Mouse (Mus musculus): ENCODE measurements around the gene Dnajc2. TPM values are rescaled to one million over a fixed set of nuclear protein-coding genes. Genes with fewer than 3 reads are reported as not detected.
A peak's percentile ranks its signal among the peaks of the same experiment; 100 is the strongest.
"Not testable (repeated sequence)": the region's sequence is repeated elsewhere in the genome, so short reads cannot be mapped to it uniquely, and the experiment has no call there.

Dnajc2 gene
- polyA plus RNA-seq, 1 experiment from 2014 or later, result 43.1 TPM

- WGBS, result 58% methylated on average over 1 of the region's 1 CpGs
- H3K4me2 ChIP-seq, result no peak overlapping the region
- H3K4me3 ChIP-seq, result no peak overlapping the region
- no peak for ATAC-seq (replicated peaks; ENCODE audit: insufficient number of reproducible peaks, insufficient read depth, low FRiP score, low read depth)
- H3K4me1 ChIP-seq (replicated peaks), result peaks cover 9% of the 10 kb centered on the region
- H3K27me3 ChIP-seq, result no peaks in the 10 kb centered on the region
- no peaks in the 10 kb centered on the region for H3K9me3 ChIP-seq (replicated peaks)
- no peak overlapping the region for H3K9ac ChIP-seq
- no peaks in the 10 kb centered on the region for H3K36me3 ChIP-seq
- H3K27ac ChIP-seq, result peak overlapping the region; percentile 76
These were observed 60.6 kb downstream of the Dnajc2 start for GRCm38 (mm10) chr5:21724427-21724826.

GRCm38 (mm10) chr5:21719209-21719608, 65.8 kb downstream of the Dnajc2 start:
- H3K9me3 ChIP-seq (replicated peaks), result no peaks in the 10 kb centered on the region
- no peaks in the 10 kb centered on the region for H3K36me3 ChIP-seq
- no peak overlapping the region for H3K27ac ChIP-seq
- no peak overlapping the region for H3K4me3 ChIP-seq
- no peak overlapping the region for H3K4me2 ChIP-seq
- H3K9ac ChIP-seq, result no peak overlapping the region
- no peaks in the 10 kb centered on the region for H3K27me3 ChIP-seq
- peaks cover under 1% of the 10 kb centered on the region for H3K4me1 ChIP-seq (replicated peaks)
- ATAC-seq (replicated peaks; ENCODE audit: insufficient number of reproducible peaks, insufficient read depth, low FRiP score, low read depth), result no peak
- 92% methylated on average over 2 of the region's 2 CpGs for WGBS

GRCm38 (mm10) chr5:21718546-21718945, 66.5 kb downstream of the Dnajc2 start:
- Histone ChIP-seq H3K4me2 (no peak overlapping the region), H3K27me3 (no peaks in the 10 kb centered on the region), H3K4me1 (replicated peaks) (no peaks in the 10 kb centered on the region), H3K27ac (no peak overlapping the region), H3K4me3 (no peak overlapping the region), H3K9me3 (replicated peaks) (no peaks in the 10 kb centered on the region), H3K9ac (no peak overlapping the region), H3K36me3 (no peaks in the 10 kb centered on the region)
- ATAC-seq (replicated peaks; ENCODE audit: insufficient number of reproducible peaks, insufficient read depth, low FRiP score, low read depth), result no peak
- 82% methylated on average over 5 of the region's 5 CpGs for WGBS

DNA sequence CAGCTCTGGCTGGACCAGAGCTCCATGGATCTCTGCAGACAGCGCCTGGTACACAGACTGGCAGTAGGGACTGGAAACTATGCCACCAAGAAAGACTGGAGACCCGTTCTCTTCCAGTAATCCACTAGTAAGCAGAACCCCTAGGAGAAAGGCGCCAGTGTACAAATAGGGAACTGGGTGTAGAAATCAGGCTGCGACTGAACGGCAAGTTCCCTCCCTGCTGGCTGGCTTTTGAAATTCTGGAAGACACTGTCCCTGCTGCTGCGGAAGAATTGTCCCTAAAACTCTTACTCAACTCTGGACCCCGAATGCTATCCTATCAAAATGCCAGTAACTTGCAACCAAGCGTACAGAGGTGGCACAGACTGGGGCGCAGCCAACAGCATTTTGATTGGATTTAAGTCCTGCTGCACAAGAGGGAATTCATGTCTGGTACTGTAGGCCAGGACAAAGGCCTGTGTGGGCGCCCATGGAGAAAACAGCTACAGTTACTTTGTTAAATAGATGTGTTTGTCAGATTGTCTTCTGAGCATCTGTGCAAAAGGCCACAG, 67.8 kb downstream of the Dnajc2 start:
- Histone ChIP-seq H3K27ac (no peak overlapping the region), H3K4me1 (replicated peaks) (peaks cover 2% of the 10 kb centered on the region; the same call in 1 of the 2 replicates), H3K4me3 (no peak overlapping the region), H3K27me3 (no peaks in the 10 kb centered on the region), H3K9ac (no peak overlapping the region), H3K36me3 (no peaks in the 10 kb centered on the region), H3K9me3 (replicated peaks) (no peaks in the 10 kb centered on the region), H3K4me2 (no peak overlapping the region)
- 84% methylated on average over 10 of the region's 10 CpGs for WGBS
- no peak for ATAC-seq (replicated peaks; ENCODE audit: insufficient number of reproducible peaks, insufficient read depth, low FRiP score, low read depth)

- WGBS, result 84% methylated on average over 4 of the region's 4 CpGs
- no peak overlapping the region for H3K4me3 ChIP-seq
- peaks cover 4% of the 10 kb centered on the region; the same call in 1 of the 2 replicates for H3K4me1 ChIP-seq (replicated peaks)
- H3K4me2 ChIP-seq, result no peak overlapping the region
- H3K9me3 ChIP-seq (replicated peaks), result no peaks in the 10 kb centered on the region
- no peaks in the 10 kb centered on the region for H3K27me3 ChIP-seq
- no peak overlapping the region for H3K9ac ChIP-seq
- no peaks in the 10 kb centered on the region for H3K36me3 ChIP-seq
- H3K27ac ChIP-seq, result no peak overlapping the region
- no peak for ATAC-seq (replicated peaks; ENCODE audit: insufficient number of reproducible peaks, insufficient read depth, low FRiP score, low read depth)
These were observed 70.6 kb downstream of the Dnajc2 start for GRCm38 (mm10) chr5:21714447-21714846.

DNA sequence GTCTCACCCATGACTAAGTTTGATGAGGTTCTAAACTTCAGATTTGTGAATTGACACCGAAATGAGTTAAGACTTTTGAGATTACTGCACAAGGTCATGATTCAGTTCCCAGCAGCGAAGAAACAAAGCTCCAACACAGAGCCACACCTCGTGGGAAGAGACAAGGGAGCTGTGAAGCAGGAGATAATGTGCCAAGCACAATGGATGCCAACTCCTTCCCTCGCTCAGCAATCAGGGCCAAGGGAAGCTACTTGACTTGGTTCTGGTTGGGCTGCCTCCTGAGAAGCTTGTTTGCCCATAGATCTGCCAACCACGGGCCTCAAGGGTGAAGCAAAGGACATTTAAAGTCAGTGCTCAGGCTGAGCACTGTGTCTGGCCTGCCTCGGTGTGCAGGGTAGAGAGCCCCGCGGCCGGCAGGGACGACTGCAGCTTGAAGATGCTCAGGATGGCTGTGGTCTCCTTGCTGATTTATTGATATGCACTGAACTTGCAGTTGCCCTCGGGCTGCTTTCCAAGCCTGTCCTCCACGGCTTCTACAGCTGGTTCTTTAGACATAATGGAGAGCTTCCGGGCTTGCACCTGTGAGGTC, 72.8 kb downstream of the Dnajc2 start:
- no peak overlapping the region for H3K4me2 ChIP-seq
- no peaks in the 10 kb centered on the region for H3K36me3 ChIP-seq
- WGBS, result 57% methylated on average over 13 of the region's 13 CpGs
- H3K4me3 ChIP-seq, result no peak overlapping the region
- H3K9me3 ChIP-seq (replicated peaks), result no peaks in the 10 kb centered on the region
- H3K27ac ChIP-seq, result no peak overlapping the region
- H3K4me1 ChIP-seq (replicated peaks), result peaks cover 4% of the 10 kb centered on the region; the same call in 1 of the 2 replicates
- no peak overlapping the region for H3K9ac ChIP-seq
- H3K27me3 ChIP-seq, result no peaks in the 10 kb centered on the region
- no peak for ATAC-seq (replicated peaks; ENCODE audit: insufficient number of reproducible peaks, insufficient read depth, low FRiP score, low read depth)

GRCm38 (mm10) chr5:21708011-21708410, 77.0 kb downstream of the Dnajc2 start:
- not testable (repeated sequence) for ATAC-seq (replicated peaks; ENCODE audit: insufficient number of reproducible peaks, insufficient read depth, low FRiP score, low read depth); H3K4me1 ChIP-seq (replicated peaks); H3K27me3 ChIP-seq; H3K4me3 ChIP-seq; H3K9me3 ChIP-seq (replicated peaks); H3K27ac ChIP-seq; H3K36me3 ChIP-seq; H3K9ac ChIP-seq; H3K4me2 ChIP-seq
- WGBS, result 73% methylated on average over 8 of the region's 8 CpGs

Other genes starting within 250 kb of the Dnajc2 start
- gene Lrrc17, start 241.7 kb downstream of the Dnajc2 start, polyA plus RNA-seq (2015; fragmentation: Nextera tagmentation; extraction: Ambion mirVana), result 23.9 and 35.3 TPM in 2 replicates
- gene Fbxl13, start 139.6 kb downstream of the Dnajc2 start, polyA plus RNA-seq (2015; fragmentation: Nextera tagmentation; extraction: Ambion mirVana), result 0.10 and 0.18 TPM in 2 replicates
- gene Armc10, start 139.4 kb downstream of the Dnajc2 start, polyA plus RNA-seq (2015; fragmentation: Nextera tagmentation; extraction: Ambion mirVana), result 17.3 and 21.6 TPM in 2 replicates
- gene Napepld, start 83.9 kb downstream of the Dnajc2 start, polyA plus RNA-seq (2015; fragmentation: Nextera tagmentation; extraction: Ambion mirVana), result 5.6 and 5.7 TPM in 2 replicates
- 130 and 140 TPM in 2 replicates for gene Pmpcb, start 48.1 kb downstream of the Dnajc2 start, polyA plus RNA-seq (2015; fragmentation: Nextera tagmentation; extraction: Ambion mirVana)
- 128 and 134 TPM in 2 replicates for gene Psmc2, start within 50 bp of the Dnajc2 start, polyA plus RNA-seq (2015; fragmentation: Nextera tagmentation; extraction: Ambion mirVana)
- not detected in 2 replicates for gene Slc26a5, start 80.4 kb upstream of the Dnajc2 start, polyA plus RNA-seq (2015; fragmentation: Nextera tagmentation; extraction: Ambion mirVana)

All from heart, embryonic 15.5 days (tissue).